Mouse (Mus musculus) MN1 (cell line): Measurements from ENCODE around the gene Fam19a3.
"Not testable (repeated sequence)": the region's sequence is repeated elsewhere in the genome, so short reads cannot be mapped to it uniquely, and the experiment has no call there.

Experiments
- DNase-seq: peaks from one replicate; pipeline ENCODE4 v3.0.0-alpha.2; 2016; ENCODE audit warnings: low spot score

The Fam19a3 gene

GRCm38 (mm10) chr3:104765021-104765420, 16.6 kb downstream of the Fam19a3 start:
- DNase-seq: no peak

- not testable (repeated sequence) for DNase-seq
Measured at GRCm38 (mm10) chr3:104762103-104762863, 19.4 kb downstream of the Fam19a3 start.

GRCm38 (mm10) chr3:104758869-104759268, 22.8 kb downstream of the Fam19a3 start:
- DNase-seq: no peak

- DNase-seq: no peak
Measured at GRCm38 (mm10) chr3:104758406-104758805, 23.2 kb downstream of the Fam19a3 start.

GRCm38 (mm10) chr3:104752845-104753244, 28.8 kb downstream of the Fam19a3 start:
- not testable (repeated sequence) for DNase-seq

GRCm38 (mm10) chr3:104743864-104744263, 37.8 kb downstream of the Fam19a3 start:
- DNase-seq: no peak

GRCm38 (mm10) chr3:104743161-104743560, 38.5 kb downstream of the Fam19a3 start:
- DNase-seq: no peak

GRCm38 (mm10) chr3:104741954-104742353, 39.7 kb downstream of the Fam19a3 start:
- no peak for DNase-seq

GRCm38 (mm10) chr3:104734654-104735053, 47.0 kb downstream of the Fam19a3 start:
- DNase-seq: no peak

GRCm38 (mm10) chr3:104732907-104733306, 48.7 kb downstream of the Fam19a3 start:
- no peak for DNase-seq

GRCm38 (mm10) chr3:104729270-104729839, 52.3 kb downstream of the Fam19a3 start:
- no peak for DNase-seq
